Mouse (Mus musculus) cortical plate, adult 2 months (tissue): Measurements from ENCODE around the gene Klhl29. TPM values are rescaled to one million over a fixed set of nuclear protein-coding genes. Genes with fewer than 3 reads are reported as not detected.

ENCODE experiments used
- H3K27ac ChIP-seq: fragments of 200-500 bp; 2 replicates; pipeline ENCODE4 v1.5.1; 2012; ENCODE audit warnings: low read length, control low read depth, inconsistent platforms; ENCODE audit not compliant: insufficient read depth
- H3K4me1 ChIP-seq: fragments of 200-500 bp; 2 replicates; pipeline ENCODE4 v1.6.1; 2011; ENCODE audit warnings: low read length; ENCODE audit not compliant: control insufficient read depth, insufficient read depth
- H3K4me3 ChIP-seq: fragments of 200-500 bp; 2 replicates; pipeline ENCODE4 v1.5.1; 2011; ENCODE audit warnings: mild to moderate bottlenecking, low read length, control low read depth; ENCODE audit not compliant: insufficient read depth
- CTCF ChIP-seq: fragments of 200-500 bp; IDR thresholded peaks from 2 replicates; pipeline ENCODE4 v1.5.1; 2011; ENCODE audit warnings: mild to moderate bottlenecking, control low read depth, low read length; ENCODE audit not compliant: insufficient read depth; ENCODE audit errors: extremely low read depth
- POLR2A ChIP-seq: fragments of 200-500 bp; IDR thresholded peaks from 2 replicates; pipeline ENCODE4 v1.6.1; 2011; ENCODE audit warnings: mild to moderate bottlenecking, low read length, control low read depth; ENCODE audit not compliant: insufficient read depth; ENCODE audit errors: extremely low read depth
- polyA plus RNA-seq: library from polyadenylated mRNA; depleted of rRNA; stranded (reverse); fragments of >200 nt; gene quantifications from 2 replicates; pipeline ENCODE4 v1.2.3, GENCODE M21; 2012

Klhl29 gene
- polyA plus RNA-seq, 1 experiment = 26.9 TPM

DNA sequence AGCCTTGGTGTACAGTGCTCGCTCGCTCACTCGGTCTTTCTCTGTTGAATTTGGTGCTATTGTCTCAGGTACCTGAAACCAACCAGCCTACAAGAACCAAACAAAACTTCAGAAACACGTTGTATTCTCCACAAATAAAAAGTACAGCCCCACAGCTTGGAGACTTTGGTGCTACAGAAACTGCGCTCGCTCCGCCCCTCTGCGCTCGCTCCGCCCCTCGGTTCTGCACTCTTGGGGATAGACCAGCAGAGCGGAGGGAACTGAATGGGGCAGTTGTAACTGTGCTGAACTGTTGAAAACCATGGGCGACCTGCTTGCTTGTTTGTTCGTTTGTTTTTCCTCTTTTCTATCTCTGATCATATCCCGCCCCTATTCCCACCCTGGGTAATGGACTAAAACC is 331.3 kb downstream of the Klhl29 start:
- no peaks in the 10 kb centered on the region for H3K4me1 ChIP-seq
- H3K4me3 ChIP-seq = no peak overlapping the region
- no peak for TF ChIP-seq CTCF
- TF ChIP-seq POLR2A = no peak
- no peak overlapping the region for H3K27ac ChIP-seq

DNA sequence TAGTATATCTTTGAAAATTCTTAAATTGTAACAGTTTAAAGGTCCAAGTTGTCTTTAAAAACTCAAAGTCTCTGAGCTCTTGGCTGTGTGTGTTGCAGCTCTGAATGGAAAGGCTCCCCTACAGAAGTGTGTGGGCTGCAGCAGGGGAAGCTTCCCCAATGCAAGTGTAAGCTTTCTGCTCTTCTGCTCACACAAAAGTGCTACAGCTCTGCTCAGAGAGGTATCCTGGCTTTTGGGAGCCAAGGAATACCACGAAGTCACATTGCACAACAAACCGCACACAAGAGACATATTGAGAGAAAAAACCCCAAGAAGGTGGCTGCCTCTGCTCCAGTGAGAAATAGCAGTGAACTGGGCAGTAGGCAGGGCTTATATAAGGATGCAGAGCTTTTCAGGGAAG is 337.5 kb downstream of the Klhl29 start:
- peaks cover 1% of the 10 kb centered on the region; the same call in 1 of the 2 replicates for H3K4me1 ChIP-seq
- H3K27ac ChIP-seq = no peak overlapping the region
- H3K4me3 ChIP-seq = no peak overlapping the region
- no peak for TF ChIP-seq CTCF
- TF ChIP-seq POLR2A = no peak

- peaks cover 5% of the 10 kb centered on the region for H3K4me1 ChIP-seq
- TF ChIP-seq CTCF = no peak
- TF ChIP-seq POLR2A = no peak
- no peak overlapping the region for H3K27ac ChIP-seq
- H3K4me3 ChIP-seq = no peak overlapping the region
Observed at GRCm38 (mm10) chr12:5029035-5029434, 346.4 kb downstream of the Klhl29 start.
